ENCODE assay signal across 8 mouse cellular contexts in the genomic region with DNA sequence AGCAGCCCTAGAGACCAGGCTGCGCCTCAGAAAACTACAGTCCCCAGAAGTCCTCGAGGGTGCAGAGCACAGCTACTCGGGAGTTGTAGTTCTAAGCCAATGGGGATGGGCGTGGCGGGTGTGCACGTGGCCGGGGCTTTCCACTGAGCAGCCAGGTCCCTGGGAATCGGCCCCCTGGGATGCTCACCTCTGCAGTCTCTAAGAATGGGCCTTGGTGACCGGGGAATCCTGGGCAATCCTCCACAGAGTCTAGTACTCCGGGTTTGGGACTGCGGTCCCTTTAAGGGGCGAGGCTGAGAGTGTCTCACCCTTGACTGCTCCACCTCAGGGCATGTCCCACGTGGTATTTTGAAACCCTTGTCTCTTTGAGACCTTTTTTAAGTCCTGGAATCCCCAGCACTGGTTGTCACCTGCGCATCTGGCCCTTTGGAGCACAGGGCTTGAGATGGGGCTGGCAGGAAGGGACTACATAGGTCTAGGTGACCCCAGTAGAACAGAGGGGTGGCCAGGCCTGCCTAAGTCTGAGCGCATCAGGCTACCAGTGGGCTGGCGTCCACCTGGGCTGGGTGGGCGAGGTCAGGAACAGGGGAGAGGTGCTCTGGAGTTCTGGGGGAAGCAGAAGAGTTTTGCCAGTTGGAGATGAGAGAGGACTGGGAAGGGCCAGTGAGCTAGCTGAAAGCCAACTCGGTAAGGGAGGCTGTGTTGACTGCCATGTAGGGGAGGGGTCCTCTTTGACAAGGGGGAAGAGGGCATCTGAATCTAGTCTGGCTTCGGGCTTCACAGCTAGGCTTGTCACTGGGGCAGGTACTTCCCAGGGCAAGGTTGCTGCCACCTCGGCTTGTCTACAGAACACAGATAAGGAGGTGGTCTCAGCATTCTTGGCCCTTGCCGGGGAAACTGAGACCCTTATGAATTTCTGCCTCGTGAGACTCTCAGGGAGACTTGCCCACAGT. TPM values are rescaled to one million over a fixed set of nuclear protein-coding genes. Genes with fewer than 3 reads are reported as not detected.
DNase-seq lines count a peak whose midpoint lies in the region; ATAC-seq lines count a peak whose summit lies in the region.

No protein-coding gene starts in this region.

- peak overlapping the region; percentile 21 for H3K9ac ChIP-seq in forebrain, embryonic 14.5 days (ENCODE audit: low read length)
- H3K9ac ChIP-seq in liver, embryonic 15.5 days = no peak overlapping the region

- peak overlapping the region; percentile 54 for H3K4me2 ChIP-seq in forebrain, embryonic 14.5 days (ENCODE audit: low read length)
- H3K4me2 ChIP-seq in liver, embryonic 15.5 days = peak overlapping the region; percentile 57

- 0 out of 2 replicates have a peak, but pooled peaks cover 3% of the 10 kb centered on the region for H3K4me1 ChIP-seq in forebrain, embryonic 14.5 days (ENCODE audit: control insufficient read depth, insufficient read depth, low read length)
- peaks cover 8% of the 10 kb centered on the region; the same call in 1 of the 2 replicates for H3K4me1 ChIP-seq in liver, embryonic 15.5 days (replicated peaks)

- intact Hi-C loops in heart, postnatal 14 days (cut with DNase I) = no loop called here

- WGBS in forebrain, embryonic 14.5 days = 27% methylated on average over 22 of the region's 22 CpGs
- WGBS in liver, embryonic 15.5 days (ENCODE audit: insufficient replicate concordance) = 23% methylated on average over 22 of the region's 22 CpGs

- no peaks in the 10 kb centered on the region for H3K9me3 ChIP-seq in forebrain, embryonic 14.5 days (replicated peaks; ENCODE audit: control insufficient read depth, low read length)
- no peaks in the 10 kb centered on the region for H3K9me3 ChIP-seq in liver, embryonic 15.5 days (replicated peaks)

- peak; percentile 71 for DNase-seq in CD4-positive helper T cell, adult 2 months (ENCODE audit: low read depth, low spot score)
- peak; percentile 46 for DNase-seq in brain, embryonic 18.5 days (ENCODE audit: low read depth, low spot score)
- DNase-seq in forebrain, embryonic 14.5 days (ENCODE audit: low spot score) = peak; percentile 90
- peak; percentile 66 to 72 for DNase-seq in heart, postnatal 14 days
- DNase-seq in kidney, postnatal 36 days = peak; percentile 74 to 85
- DNase-seq in neural tube, embryonic 10.5 days (ENCODE audit: extremely low spot score, low spot score) = peak; percentile 71
- DNase-seq in telencephalon, adult 2 months (ENCODE audit: low read depth, low spot score) = peak; percentile 56

- peak overlapping the region; percentile 23 for H3K4me3 ChIP-seq in forebrain, embryonic 14.5 days (ENCODE audit: low read depth, low read length)
- peak overlapping the region; percentile 23; the same call in 1 of the 2 replicates for H3K4me3 ChIP-seq in liver, embryonic 15.5 days (replicated peaks)

- no peaks in the 10 kb centered on the region for H3K27me3 ChIP-seq in forebrain, embryonic 14.5 days (replicated peaks; ENCODE audit: control insufficient read depth, insufficient read depth, low read length)
- H3K27me3 ChIP-seq in liver, embryonic 15.5 days = no peaks in the 10 kb centered on the region

- peak; percentile 98 for ATAC-seq in forebrain, embryonic 14.5 days
- peak; percentile 78 for ATAC-seq in liver, embryonic 15.5 days (ENCODE audit: insufficient read depth)

- H3K27ac ChIP-seq in forebrain, embryonic 14.5 days (ENCODE audit: low read depth, low read length) = no peak overlapping the region
- no peak overlapping the region for H3K27ac ChIP-seq in liver, embryonic 15.5 days (replicated peaks)

- H3K36me3 ChIP-seq in forebrain, embryonic 14.5 days (ENCODE audit: control insufficient read depth, insufficient read depth, low read length) = no peaks in the 10 kb centered on the region
- no peaks in the 10 kb centered on the region for H3K36me3 ChIP-seq in liver, embryonic 15.5 days (replicated peaks)

RNA-seq across cellular contexts. Expression of a gene that starts 22.2 kb away (rescaled TPM):
- 3.0 and 3.6 TPM in 2 replicates for polyA plus RNA-seq in forebrain, embryonic 14.5 days (2014; fragmentation: Nextera tagmentation; extraction: Ambion mirVana)
- total RNA-seq in heart, postnatal 14 days (2021) = 1 to 10 TPM; 5.8 to 6.3 TPM
- polyA plus RNA-seq in liver, embryonic 15.5 days (2015; fragmentation: Nextera tagmentation; extraction: Ambion mirVana) = 0.06 and 0.16 TPM in 2 replicates
